Mouse (Mus musculus): Measurements from ENCODE around the gene Tmem95.

Gene Tmem95

GRCm38 (mm10) chr11:69848021-69848420 is 29.8 kb downstream of the Tmem95 start:
- DNase-seq (ENCODE audit: extremely low read depth, low read depth), result no peak

- no peak for DNase-seq (ENCODE audit: extremely low read depth, low read depth)
Measured at GRCm38 (mm10) chr11:69846738-69847688, 30.8 kb downstream of the Tmem95 start.

GRCm38 (mm10) chr11:69846198-69846680 is 31.6 kb downstream of the Tmem95 start, which contains the start of gene Plscr3:
Gene Plscr3, plus strand, starts transcription at chr11:69846376.
- peak; percentile 80 for DNase-seq (ENCODE audit: extremely low read depth, low read depth)

DNA sequence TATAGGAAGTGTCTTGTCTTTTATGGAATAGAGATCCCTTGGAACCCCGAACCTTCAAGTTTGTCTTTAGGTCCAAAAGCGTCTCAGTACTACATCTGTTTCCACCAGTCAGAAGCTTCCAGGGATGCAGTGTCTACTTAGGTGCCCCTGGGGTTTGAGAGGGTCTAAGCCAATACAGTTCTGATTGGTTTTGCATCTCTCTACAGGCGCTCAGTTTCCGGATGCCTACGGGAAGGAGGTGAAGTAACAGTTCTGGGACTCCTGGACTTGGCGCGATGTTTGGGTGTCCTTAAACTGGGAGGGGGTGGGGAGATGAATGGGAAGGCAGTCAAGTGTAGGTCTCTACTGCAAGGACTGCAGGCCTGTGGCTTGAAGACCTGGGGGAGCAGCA is 39.1 kb downstream of the Tmem95 start:
- DNase-seq (ENCODE audit: extremely low read depth, low read depth), result peak; percentile 49

DNA sequence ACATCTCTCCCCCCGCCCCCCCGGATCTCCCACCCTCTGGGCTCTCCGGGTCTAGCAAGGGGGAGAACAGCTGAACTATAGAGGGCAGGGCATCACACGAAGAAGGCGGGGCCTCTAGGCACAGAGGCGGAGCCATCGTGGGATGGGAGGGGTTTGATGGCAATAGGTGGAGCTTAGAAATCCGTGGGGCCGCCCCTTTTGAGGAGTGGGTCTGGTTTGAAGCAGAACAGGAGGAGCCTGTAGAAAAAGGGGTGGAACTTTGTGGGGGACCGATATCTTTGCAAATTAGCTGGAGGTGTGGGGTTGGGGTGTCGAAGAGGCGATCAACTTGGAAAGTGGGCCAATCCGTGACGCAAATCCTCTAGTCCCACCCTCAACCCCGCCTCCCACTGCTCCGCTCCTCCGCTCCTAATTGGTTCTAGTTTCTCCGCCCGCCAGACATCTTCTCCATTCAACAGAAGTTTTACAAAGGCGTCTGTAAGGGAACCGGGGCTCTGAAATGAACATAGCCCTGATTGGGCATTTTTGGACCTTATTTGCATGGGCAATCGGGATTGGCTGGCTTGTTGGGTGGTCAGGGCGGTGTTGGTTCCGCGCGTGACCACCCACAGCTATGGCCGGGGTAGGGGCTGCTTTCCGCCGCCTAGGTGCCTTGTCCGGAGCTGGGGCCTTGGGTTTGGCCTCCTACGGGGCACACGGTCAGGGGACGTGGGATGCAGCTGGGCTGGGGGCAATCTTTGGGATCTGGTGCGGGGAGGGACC is 39.7 kb downstream of the Tmem95 start, which contains the start of gene Tmem256:
Tmem256 (plus strand) TSS at position 563 of the 762 bp plus-strand sequence.
- DNase-seq (ENCODE audit: extremely low read depth, low read depth), result peak; percentile 98

- no peak for DNase-seq (ENCODE audit: extremely low read depth, low read depth)
Measured at GRCm38 (mm10) chr11:69837604-69837951, 40.2 kb downstream of the Tmem95 start, which contains the start of gene Nlgn2. Gene Nlgn2, minus strand, starts transcription at chr11:69837784.

- no peak for DNase-seq (ENCODE audit: extremely low read depth, low read depth)
Measured at GRCm38 (mm10) chr11:69836703-69837576, 40.9 kb downstream of the Tmem95 start.

GRCm38 (mm10) chr11:69835966-69836335 is 41.9 kb downstream of the Tmem95 start:
- no peak for DNase-seq (ENCODE audit: extremely low read depth, low read depth)

DNA sequence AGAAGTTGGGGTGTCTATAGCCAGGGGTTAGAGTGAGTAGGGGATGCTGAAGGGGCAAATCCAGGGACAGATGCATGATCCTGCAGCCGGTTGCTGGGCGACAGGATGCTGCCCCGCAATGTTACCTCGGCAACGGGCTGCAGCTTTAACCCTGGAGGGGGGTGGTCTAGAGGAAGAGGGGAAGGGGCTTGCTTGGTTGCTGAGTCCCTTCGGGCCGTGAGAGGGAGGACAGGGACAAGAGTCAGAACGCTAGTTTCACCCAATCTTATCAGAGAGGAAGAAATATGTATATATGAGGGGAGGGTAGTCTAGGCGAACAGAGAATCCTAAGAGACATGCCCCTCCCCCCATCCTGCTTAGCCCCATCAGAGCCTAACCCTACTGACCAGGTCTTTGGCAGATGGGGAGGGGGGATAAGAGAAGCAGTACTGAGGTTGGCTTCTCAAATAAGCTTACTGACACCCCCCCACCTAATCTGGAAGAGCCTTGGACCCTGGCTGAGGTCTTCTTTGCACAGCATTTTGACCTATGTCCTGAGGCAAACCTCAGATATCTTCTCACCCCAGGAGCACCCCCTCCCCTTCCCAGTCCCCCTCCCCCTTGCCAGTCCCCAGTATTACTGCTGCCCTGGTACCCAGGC is 42.4 kb downstream of the Tmem95 start:
- no peak for DNase-seq (ENCODE audit: extremely low read depth, low read depth)

GRCm38 (mm10) chr11:69834001-69834549 is 43.7 kb downstream of the Tmem95 start:
- peak; percentile 29 for DNase-seq (ENCODE audit: extremely low read depth, low read depth)

- DNase-seq (ENCODE audit: extremely low read depth, low read depth), result peak; percentile 51
Measured at GRCm38 (mm10) chr11:69833554-69833953, 44.3 kb downstream of the Tmem95 start.

GRCm38 (mm10) chr11:69828832-69829231 is 49.0 kb downstream of the Tmem95 start:
- DNase-seq (ENCODE audit: extremely low read depth, low read depth), result no peak

Data from MEL-GATA-1-ER (cell line).